Mouse (Mus musculus): Measurements from ENCODE around the gene Zfp61.

DNA sequence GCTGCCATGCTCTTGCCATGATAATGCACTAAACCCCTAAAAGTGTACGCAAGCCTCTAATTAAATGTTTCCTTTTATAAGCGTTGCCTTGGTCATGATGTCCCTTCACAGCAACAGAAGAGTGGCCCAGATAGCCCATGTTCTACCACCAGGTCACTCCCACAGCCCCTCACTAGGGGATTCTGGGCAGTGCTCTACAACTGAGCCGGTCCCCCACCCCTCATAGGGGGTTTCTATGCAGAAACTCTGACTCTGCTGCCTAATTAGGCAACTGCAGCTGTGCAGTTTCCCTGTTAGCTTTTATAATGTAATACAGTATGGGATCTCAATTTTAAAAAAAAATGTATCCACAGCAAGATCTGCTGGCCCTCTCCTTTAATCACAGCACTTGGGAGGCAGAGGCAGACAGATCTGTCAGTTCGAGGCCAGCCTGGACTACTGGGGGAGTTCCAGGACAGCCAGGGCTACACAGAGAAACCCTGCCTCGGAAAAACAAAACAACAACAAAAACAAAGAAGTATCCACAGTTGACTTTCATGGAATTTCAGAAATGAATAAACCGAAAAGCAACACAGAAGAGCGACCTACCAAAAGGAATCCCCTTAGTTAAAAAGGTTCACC is 31.3 kb downstream of the Zfp61 start:
- no peak for TF ChIP-seq GATA1 (IDR thresholded peaks at IDR 0.05; ENCODE audit: borderline replicate concordance, low read length)
- no peak for TF ChIP-seq CTCF (IDR thresholded peaks at IDR 0.05; ENCODE audit: low read depth, low read length)
- no peak for TF ChIP-seq GATA2 (IDR thresholded peaks at IDR 0.05; ENCODE audit: borderline replicate concordance, low read depth, low read length)
- no peak for TF ChIP-seq TAL1 (conservative IDR thresholded peaks at IDR 0.05; ENCODE audit: low read depth, low read length)
- no peak for TF ChIP-seq POLR2AphosphoS5 (IDR thresholded peaks at IDR 0.05; ENCODE audit: insufficient replicate concordance, low read depth, low read length)
